Mouse (Mus musculus) erythroblast, embryonic 14.5 days (primary cell): Measurements from ENCODE around the gene Scd4.

Experiments used
- GATA1 ChIP-seq: IDR thresholded peaks from 2 replicates; pipeline ENCODE4 v1.6.1; 2012; ENCODE audit warnings: low read length, inconsistent platforms, mixed read lengths
- TAL1 ChIP-seq: IDR thresholded peaks from 3 replicates; pipeline ENCODE4 v1.6.1; 2012; ENCODE audit warnings: low read length, inconsistent platforms, mixed read lengths

GRCm38 (mm10) chr19:44335876-44336662, 3.2 kb downstream of the Scd4 start:
- no peak for TF ChIP-seq TAL1
- TF ChIP-seq GATA1: no peak
